Mouse (Mus musculus) thymus, adult 2 months (tissue): ENCODE results near the gene Depp1.
"Not testable (repeated sequence)": the region's sequence is repeated elsewhere in the genome, so short reads cannot be mapped to it uniquely, and the experiment has no call there.

ENCODE experiments used
- CTCF ChIP-seq: fragments of 200-500 bp; IDR thresholded peaks from 2 replicates; pipeline ENCODE4 v1.5.1; 2012; ENCODE audit warnings: mild to moderate bottlenecking, control low read depth, low read length, moderate library complexity, borderline replicate concordance; ENCODE audit not compliant: control insufficient read depth, poor library complexity, insufficient read depth; ENCODE audit errors: extremely low read depth
- POLR2A ChIP-seq: fragments of 200-500 bp; IDR thresholded peaks from 2 replicates; pipeline ENCODE4 v1.6.1; 2012; ENCODE audit warnings: mild to moderate bottlenecking, low read length, control low read depth, moderate library complexity; ENCODE audit not compliant: control insufficient read depth, poor library complexity, insufficient read depth; ENCODE audit errors: extremely low read depth

GRCm38 (mm10) chr6:116600969-116601368 lies 49.4 kb upstream of the Depp1 start:
- TF ChIP-seq CTCF, POLR2A: not testable (repeated sequence)
